Mouse (Mus musculus) monocyte, adult 5-6 weeks (primary cell): ENCODE data around the gene Etfa. TPM values are rescaled to one million over a fixed set of nuclear protein-coding genes. Genes with fewer than 3 reads are reported as not detected.

Experiments used
- ATAC-seq: fragments of 153-309, 156-312 bp; replicated peaks from 2 replicates; pipeline ENCODE4 v1.8.0; 2017; ENCODE audit warnings: mild to moderate bottlenecking; ENCODE audit not compliant: low TSS enrichment, insufficient number of reproducible peaks, severe bottlenecking, poor library complexity, low FRiP score
- total RNA-seq: library from RNA; stranded (forward); fragments of 200-1000, 200-491, 200-594 nt; gene quantifications from 3 replicates; pipeline ENCODE4 v1.2.3, GENCODE M21; 2017

The Etfa gene
- total RNA-seq, 1 experiment from 2014 or later, result 63.2 TPM

DNA sequence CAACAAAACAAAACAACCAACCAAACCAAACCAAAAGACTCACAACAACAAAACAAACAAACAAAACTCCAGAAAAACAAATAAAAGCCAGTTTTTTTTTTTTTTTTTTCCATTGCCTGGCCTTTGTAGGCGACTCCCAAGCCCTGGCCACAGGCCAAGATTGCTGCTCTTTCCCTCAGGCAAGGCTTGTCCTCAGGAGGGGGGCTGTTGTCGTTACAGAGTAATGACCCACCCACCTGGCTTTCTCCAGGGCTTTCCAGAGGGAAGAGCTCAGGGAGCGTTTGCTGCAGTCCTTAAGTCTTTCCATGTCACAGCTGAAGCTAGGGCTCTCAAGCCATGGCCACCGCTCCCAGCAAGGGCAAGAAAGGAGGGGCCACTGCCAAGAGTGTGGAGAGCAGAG is 26.3 kb upstream of the Etfa start, which contains the start of gene Isl2:
Gene Isl2, plus strand, starts transcription at position 296 of the 400 bp plus-strand sequence.
- ATAC-seq, result no peak

DNA sequence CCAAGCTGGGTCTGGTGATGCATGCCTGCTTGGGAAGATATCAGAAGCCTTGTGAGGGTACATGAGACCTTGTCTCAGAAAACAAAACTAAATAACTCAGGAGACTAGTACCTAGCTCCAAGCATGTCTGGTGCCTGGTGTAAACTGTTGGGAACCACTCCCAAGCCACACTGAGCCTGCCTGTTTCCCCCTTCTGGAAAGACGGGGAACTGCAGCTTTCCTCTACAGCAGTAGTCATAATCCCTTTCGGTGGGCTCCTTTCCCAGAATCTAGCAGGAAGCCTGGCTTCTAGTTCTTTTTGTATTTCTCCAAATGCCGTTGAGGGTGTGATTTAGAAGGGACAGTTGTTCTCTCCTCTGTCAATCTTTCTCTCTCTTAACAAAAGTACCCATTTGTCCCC is 23.9 kb upstream of the Etfa start:
- no peak for ATAC-seq

DNA sequence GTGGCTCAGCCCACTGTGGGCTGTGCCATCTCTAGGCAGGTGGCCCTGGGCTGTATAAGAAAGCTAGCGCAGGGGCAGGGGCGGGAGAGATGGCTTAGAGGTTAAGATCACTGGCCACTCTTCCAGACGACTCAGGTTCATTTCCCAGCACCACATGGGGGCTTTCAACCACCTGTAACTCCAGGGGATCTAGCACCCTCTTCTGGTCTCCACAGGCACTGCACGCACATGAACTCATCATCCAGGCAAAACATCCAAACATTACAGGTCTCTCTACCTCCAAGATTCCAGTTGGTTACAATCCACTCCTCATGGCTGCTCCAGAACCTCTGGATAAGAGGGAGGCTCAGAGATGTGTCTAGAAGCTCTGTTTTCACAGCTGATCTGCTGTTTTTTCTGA is 13.7 kb upstream of the Etfa start:
- no peak; the same call in 1 of the 2 replicates for ATAC-seq

DNA sequence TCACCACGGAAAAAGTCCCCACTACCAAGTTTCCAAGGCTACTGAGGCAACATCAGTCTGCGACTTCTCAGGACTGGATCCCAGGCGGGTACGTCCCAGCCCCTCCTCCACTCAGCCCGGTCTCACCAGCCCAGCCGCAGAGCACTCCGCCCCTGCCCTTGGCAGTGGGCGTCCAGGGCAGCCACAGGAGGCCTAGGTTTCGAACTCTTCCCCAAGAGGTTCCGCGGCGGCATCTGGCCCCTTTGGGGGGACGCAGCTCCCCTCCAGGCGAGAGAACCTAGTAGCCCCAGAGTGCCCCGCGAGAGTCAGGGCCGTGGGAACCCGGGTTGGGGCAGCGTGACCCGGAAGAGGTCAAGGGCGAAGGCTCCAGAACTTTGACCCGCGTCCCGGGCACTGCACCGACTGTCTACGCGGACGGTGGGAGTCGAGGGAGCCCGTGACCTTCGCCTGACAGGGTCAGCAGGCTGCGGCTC is 486 bp downstream of the Etfa start:
- ATAC-seq, result peak; percentile 50

DNA sequence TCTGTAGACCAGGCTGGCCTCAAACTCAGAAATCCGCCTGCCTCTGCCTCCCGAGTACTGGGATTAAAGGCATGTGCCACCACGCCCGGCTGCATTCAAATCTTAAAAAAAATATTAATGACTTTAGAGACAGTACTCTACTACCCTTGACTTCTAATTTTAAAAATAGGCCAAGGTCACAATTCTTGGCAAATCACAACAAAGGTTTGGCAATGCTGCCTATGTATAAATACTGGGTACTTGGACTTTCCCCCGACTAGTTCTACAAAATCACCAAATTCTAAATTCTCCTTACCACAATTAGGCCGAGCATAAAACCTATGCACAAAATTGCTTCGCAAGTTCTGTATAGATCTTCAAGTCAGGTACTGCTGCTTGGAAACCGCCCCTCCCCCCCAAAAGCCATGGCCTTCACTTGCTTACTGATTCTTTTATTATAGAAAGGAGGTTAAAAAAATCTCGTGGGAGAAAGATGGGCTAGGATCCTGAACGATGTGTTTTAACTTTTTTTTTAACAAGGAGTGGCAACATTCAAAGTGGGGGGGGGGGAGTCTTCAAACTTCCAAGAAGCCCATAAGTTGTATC is 1.3 kb downstream of the Etfa start:
- no peak for ATAC-seq

DNA sequence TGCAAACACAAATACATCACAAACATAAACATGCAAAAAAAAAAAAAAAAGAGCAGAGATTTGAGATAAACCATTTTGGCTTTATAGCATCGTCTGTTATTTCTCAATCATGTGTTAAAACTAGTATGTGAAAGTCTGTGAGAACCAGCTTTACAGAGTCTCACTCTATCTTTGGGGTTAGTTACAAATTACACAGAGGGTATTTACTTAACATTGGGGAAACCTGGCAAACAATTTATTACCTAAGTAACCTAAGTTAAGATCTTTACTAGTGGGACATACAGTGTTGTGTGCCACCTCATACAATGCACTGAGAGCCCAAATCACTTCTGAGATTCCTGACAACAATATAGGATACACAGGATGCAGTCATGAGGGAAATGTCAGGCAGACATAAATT is 2.3 kb downstream of the Etfa start:
- ATAC-seq, result no peak

DNA sequence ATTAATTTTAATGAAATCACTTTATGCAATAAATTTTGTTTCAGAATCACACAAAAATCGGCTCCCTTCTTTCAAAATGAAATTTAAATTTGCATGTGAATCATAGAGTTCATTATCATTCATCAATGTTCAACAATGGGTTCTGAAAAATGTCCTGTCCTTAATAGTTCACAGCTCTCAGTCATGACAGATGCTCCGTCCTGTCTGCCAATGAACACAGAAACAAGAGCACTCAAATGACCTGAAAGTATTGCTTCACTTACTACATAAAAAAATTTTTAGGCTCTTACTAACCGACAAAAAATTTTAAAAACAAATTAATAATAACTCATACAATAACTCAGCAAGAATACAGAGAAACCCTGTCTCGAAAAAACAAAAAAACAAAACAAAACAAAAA is 3.3 kb downstream of the Etfa start:
- no peak for ATAC-seq

DNA sequence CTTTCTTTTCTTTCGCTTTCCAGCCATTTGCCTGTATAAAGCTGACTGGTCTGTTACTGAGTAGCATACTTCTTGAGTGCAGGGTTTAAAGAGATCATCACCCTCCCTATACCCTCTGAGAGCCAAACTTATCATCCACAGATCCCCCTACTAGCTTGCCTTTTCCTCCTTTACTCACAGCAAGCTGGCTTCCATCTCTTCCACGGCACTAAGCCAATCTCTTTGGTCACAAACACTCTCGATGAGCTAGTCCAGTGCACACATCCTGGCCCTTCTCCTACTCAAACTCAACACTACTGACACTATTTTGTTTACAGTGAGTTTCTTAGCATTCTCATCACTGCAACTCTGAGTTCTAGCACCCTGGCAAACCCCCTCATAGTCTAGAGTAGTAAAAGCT is 4.1 kb downstream of the Etfa start:
- ATAC-seq, result no peak

DNA sequence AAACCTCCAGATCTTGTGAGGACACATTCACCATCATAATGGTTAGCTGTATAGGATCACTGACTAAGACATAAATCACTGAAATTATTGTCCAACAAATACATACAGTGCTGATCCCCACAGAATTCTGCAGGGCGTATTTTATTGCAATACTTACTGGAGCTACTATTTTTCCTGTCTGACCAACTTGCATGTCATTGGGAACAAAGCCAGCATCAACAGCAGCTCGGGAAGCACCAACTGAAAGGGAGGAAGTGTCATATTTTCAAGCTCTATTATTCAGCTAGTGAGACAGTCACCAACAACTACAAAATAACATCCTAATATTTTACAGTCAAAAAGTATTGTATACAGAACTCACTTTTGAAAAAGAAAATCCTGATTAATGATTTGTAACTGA is 29.9 kb downstream of the Etfa start:
- no peak for ATAC-seq

DNA sequence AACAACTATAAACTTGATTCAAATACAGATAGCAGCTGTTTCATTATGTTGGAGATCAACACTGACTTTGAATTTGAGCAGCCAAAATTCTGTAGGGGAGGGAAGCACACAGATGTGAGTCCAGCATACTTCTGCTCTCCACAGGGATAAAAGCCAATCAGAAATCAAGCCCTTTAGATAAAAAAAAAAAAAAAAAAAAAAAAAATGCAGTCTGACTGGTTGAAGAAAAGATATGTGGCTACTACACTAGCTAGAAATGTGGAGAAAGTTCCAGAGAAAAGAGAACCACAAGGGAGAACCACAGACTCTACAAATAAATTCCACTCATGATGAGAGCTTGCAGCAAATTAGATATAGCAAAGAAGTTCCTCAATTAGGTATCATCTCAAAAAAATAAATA is 33.3 kb downstream of the Etfa start:
- ATAC-seq, result no peak

DNA sequence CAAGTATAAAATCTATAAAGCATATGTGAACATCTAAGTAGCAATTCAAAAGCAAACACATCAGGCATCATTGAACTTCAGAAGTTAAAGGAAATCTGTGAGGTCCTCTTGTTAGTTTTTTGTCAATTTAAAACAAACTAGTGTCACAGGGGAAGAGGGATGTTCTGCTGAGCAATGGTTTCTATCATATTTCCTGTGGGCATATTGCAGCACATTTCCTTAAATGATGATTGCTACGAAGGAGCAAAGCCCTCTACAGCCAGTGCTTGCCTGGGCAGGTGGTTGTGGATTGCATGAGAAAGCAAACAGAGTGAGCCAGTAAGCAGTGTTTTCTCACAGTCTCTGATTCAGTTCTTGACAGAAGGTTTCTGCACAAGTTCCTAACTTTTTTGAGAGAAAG is 36.0 kb downstream of the Etfa start:
- ATAC-seq, result no peak

DNA sequence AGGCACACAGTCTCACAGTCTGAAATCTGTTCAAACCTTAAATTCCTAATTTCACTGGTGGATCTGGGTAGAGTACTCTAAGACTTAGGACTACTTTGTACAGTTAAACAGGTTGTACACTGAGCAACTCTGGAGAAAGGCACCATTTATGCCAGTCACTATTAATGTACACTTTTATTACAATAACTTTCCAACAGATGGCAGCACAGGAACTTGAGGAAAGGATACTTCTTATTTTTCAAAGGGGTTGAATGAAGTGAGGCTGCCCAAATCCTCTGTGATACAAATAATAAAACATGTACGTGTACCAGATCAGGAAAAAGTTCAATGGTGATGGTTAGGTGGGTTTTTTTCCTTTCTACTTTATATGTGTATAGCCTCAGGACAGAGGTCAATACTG is 43.6 kb downstream of the Etfa start:
- no peak for ATAC-seq

DNA sequence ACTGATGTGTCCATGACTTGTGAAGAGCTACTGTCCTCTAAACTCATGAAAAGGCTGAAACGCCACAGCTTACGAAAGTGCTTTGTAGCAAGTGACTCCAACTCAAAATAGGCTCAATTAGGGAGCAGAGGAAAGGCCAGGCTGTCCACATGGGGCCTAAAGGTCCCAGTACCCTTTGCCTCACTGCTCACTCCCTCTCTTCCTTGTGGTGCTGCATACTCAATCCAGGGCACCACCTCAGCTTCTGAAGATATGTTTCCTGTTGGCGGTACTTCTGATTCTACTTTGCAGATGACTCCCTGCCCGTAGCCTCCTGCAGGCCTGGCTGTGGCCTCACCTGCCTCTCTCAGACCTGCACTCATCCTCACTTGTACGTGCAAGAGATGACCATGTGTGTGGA is 58.7 kb downstream of the Etfa start:
- ATAC-seq, result no peak

DNA sequence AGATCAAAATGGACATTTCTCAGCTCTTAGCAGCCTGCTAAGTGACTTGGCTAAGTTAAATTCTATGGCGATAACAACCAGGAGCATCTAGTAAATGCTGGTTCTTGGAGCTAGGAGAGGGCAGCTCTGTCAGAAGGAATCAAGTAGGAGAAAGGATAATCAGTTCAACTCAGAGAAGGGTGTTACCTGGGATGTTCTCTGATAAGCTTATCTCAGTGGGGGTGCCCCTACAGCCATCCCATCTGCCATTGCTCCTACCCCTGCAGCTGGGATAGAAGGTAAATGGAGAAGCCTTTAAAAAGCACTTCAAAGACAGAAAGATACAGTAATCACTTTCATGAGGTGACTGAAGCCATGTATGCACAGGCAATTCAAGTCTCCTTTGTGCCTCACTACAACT is 59.1 kb downstream of the Etfa start:
- no peak for ATAC-seq

DNA sequence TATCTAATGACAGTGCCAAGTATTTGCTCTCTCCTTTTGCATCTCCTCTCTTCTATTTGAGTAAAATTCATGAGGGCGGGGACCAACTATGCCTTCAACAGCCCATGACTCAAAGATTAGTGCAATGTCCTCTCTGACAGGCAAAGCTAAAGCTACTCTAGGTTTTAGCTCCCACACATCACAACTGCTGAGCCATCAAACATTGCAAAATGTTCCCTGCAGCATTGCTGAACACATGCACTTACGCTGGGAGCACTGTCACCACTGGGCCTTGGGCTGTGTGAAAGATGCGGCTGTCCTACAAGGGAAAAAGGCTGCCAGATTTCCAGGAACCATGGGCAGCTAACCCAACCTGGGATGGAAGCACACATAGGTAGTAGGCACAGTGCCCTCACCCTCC is 60.6 kb downstream of the Etfa start:
- no peak for ATAC-seq

DNA sequence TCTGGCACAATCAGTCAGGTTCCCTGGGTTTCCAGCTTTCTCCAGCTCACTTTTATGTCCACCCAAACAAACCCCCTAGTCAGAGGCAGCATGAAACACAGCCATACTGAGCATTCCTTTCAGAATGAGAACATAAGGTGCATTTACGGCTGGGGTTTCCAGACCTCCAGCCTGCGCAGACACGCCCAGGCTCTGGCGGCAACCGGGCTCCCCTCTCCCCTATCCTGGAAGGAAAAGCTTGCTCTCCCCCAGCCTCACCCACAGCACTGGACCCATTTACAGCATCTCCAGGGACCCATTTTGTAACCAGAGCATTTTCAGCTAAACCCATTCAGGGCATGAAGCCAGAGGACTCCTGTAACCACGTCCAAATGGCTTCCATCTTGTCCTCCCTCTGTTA is 62.0 kb downstream of the Etfa start:
- no peak for ATAC-seq

DNA sequence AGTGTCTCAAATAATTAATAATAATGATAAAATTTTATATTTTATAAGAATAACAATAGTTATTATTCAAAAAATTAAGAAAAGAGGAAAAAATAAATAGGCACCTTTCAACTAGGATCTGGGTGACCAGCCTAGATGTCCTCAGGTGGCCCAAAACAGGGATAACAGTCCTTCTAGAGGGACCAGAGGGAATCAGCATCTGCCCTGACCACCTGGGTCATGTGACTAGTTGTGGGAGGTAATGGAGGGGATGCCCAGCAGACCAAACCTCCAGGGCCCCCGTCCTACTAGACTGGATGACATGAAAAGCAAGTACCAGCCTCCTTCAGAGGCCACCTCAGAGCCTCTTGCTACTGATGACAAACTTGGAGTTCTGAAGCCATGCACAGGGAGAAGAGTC is 62.9 kb downstream of the Etfa start:
- no peak for ATAC-seq

DNA sequence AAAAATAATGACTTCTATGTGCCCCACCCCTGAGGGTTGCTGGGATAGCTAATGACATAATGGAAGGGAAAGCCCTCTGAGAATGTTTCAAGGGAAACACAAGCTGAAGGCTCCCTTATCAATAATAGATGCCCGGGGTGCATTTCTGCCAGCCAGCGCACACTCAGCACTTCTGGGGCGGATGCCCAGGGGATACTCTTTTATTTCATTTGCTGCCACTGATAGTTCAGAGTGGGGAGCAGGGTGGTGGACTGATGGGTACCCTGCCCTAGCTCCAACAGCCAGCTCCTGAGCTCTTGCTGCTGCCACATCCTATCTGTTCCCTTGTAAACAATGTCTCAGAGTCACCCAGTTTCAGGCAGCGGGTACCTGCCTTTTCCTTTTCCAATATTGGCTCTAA is 64.5 kb downstream of the Etfa start:
- no peak for ATAC-seq

DNA sequence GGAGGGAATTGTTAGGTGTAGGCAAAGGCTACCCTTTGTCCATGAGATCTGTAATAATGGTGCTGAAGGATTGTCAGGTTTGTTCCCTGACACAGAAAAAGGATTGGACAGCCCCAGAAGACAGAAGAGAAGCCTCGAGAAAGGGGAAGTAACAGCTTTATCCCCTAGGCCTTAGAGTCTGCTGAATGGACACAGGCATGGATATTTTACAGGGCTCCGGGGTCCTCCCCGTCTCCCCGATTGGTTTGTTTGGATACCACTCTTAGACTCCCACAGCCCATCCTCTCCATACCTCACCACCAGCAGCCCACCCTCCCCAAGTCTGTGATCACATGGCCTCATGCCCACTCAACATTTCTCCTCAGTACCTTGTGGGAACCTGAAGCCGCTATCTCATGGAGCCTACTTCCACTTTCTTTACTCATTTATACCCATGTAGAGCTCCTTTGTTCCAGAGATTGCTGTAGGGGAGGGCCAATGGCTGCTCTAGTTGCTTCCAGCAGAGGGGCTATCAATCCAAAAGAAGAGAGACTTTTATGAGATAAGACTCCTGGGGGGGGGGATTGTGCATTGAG is 72.8 kb downstream of the Etfa start:
- ATAC-seq, result no peak

DNA sequence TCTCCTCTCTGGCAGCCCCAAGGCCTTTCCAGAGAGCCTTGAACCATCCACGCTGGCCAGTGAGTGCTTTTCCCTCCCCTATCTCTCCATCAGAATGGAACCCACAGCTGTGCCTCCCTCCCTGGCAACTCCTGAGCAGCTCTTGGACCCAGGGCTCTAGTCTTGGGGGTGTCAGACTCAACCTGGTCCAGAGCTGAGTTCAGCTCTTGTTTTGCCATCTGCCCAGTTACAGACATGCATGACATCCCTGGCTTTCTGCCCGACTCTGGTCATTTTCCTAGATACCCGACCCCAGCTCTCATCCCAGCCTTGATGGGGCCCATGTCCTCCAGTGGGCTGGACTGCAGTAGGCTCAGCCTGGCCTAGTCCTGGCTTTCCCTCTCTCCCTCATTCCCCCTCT is 73.6 kb downstream of the Etfa start:
- no peak for ATAC-seq

DNA sequence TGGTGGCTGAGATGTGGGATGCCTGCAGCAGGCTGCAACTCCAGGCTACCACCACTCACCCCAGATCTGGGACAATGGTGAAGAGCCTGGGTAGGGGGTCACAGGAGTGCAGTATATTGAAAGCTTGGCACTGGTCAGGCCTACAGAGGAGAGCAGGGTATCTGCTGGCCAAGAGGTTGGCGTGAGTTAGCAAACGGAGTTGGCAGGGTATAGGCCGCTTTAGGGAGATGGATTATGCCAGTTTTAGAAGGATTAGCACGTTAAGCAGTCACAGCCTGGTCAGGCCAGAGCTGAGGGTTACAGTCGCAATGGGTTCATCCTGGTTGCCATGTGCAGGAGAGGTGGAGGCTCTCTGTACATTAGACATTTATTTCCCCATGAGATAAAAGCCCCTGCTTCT is 78.2 kb downstream of the Etfa start:
- ATAC-seq, result no peak
